Mouse (Mus musculus) ovary, postnatal 10 days (tissue): ENCODE data around the gene Hist1h2af.

ENCODE experiments used
- DNase-seq: peaks from one replicate; pipeline ENCODE4 v3.0.0; 2022; ENCODE audit warnings: low spot score

Gene Hist1h2af

DNA sequence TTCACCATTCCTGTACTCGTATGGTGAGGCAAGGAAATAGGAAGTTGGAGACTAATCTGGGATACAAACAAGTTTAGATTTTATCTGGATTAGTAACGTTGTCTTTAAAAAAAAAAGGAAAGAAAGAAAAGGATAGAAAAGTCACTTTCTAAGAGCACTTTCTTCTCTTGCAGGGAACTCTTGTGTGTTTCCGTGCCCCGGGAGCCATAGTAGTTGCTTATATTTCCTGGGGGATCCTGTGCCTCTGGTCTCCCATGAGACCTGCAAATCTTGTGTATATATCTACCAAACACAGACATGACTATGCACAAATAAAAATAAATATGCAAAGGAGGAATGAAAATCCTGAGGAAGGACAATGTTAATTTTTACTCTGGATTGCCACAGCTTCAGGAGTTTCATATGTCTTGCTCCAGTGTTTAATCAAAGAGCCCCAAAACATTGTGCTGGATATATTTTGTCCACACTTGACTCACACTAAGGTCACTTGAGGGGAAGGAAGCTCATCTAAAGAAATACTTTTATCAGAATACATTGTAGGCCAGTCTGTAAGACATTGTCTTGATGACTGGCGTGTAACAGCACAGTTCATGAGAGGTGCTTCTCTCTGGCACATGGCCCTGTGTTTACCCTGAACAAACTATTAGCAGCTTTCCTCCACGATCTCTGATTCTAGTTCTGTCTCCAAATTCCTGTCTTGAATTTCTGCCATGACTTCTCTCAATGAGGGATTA is 43.4 kb downstream of the Hist1h2af start:
- DNase-seq: no peak

DNA sequence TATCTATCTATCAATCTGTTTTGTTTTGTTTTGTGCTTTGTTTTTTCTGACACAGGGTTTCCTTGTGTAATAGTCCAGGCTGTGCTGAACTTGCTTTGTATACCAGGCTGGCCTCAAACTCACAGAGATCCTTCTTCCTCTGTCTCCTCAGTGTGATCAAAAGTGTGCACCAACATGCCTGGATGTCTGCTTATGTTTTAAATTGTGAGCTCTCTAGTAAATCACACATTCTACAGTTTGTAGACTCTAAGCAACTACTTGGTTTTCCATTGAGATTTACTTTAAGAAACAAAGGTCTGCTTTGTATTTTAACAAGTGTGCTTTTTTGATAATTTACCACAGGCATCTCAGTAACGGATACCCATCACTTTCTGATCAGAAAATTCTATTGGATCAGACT is 44.1 kb downstream of the Hist1h2af start:
- no peak for DNase-seq

DNA sequence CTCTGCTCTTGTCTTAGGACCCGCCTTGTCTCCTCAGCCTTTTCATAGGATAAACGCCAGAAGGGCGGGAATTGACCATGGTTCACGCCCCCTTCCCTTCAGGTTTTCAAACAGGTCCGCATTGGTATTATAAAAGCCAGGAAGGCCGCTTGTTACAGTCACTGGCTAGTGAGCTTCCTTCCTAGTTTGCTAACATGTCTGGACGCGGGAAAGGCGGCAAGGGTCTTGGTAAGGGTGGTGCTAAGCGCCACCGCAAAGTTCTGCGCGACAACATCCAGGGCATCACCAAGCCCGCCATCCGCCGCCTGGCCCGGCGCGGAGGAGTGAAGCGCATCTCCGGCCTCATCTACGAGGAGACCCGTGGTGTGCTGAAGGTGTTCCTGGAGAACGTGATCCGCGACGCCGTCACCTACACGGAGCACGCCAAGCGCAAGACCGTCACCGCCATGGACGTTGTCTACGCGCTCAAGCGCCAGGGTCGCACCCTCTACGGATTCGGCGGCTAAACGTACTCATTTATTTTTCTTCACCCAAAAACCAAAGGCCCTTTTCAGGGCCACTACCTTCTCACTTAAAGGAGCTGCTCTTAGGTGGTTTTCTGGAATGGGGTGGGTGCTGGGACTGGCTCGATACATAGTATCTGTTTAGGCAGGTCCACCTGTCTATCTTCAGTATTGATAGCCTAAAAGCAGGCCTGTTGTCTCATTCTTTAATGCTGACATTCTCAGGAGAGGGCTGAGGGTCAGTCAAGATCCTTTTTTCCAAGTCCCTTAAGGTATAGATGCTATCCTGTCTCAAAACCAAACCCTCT is 47.9 kb downstream of the Hist1h2af start, which contains the start of gene Hist1h4d:
Gene Hist1h4d, plus strand, starts transcription at position 191 of the 811 bp plus-strand sequence.
- peak; percentile 97 for DNase-seq

DNA sequence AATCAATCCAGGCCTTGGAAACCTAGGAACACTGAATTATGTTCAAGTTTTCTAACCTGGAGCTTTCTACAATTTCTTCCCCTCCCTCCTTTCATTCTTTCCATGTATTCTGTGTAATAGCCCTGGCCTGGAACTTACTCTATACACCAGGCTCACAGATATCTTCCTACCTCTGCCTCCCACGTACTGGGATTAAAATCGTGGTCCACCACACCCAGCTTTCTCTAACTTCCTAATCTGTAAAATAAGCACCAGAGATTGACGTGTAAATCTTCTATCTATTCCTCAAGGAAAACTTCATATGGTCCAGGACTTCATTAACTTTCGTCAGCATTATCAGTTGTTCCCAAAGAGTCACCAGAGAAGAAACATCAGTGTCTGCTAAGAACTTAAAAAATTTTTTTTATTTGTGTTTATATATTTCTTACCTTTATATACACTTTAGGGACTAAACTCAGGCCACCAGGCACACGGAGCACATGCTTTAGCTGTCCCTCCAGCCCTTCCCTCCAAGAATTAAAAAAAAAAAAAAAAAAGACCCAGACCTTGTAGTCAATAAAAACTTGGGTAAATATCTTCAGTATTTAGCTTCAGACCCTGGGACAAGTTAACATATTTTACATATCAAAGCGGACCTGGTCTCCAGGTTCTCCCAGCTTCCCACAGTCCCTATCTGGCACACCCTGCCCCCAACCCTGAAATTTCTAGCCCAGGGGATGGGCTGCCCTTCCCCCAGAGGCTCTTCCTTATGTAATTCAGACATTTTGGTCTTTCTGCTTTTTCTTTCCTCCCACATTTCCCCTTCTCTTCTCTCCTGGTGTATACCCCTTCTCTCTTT is 48.7 kb downstream of the Hist1h2af start:
- no peak for DNase-seq

DNA sequence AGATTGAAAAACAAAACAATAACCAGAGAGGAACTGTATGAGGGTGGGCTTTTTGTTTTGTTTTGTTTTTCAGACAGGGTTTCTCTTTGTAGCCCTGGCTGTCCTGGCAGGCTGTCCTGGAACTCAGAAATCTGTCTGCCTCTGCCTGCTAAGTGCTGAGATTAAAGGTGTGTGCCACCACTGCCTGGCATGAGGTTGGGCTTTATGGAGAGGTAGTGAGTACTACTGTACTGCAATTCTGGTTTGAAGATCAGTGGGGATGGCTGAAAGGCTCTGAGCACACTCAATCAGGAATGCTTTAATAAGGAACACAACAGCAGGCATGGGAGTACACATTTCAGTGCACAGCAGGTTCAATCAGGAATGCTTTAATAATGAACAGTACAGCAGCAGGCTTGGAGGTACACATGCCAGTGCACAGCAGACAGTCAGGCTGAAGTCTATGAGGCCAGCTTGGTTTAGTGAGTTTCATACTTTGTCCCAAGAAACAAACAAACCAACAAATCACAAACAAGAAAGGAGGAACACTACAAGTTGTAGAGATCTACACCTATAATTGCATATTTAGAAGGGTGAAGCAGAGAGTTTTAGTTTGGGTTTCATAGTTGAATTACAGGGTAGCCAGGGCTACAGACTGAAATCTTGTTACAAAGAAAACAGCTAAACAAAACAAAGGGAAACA is 49.8 kb downstream of the Hist1h2af start:
- no peak for DNase-seq
